Mouse (Mus musculus): Measurements from ENCODE around the gene Map4k3. TPM values are rescaled to one million over a fixed set of nuclear protein-coding genes. Genes with fewer than 3 reads are reported as not detected.
"Not testable (repeated sequence)": the region's sequence is repeated elsewhere in the genome, so short reads cannot be mapped to it uniquely, and the experiment has no call there.

Map4k3 gene
- polyA plus RNA-seq, 1 experiment from 2014 or later: 6.3 TPM

GRCm38 (mm10) chr17:80569718-80570117 lies 158.6 kb downstream of the Map4k3 start:
- WGBS (ENCODE audit: insufficient replicate concordance): 71% methylated on average over 2 of the region's 2 CpGs
- not testable (repeated sequence) for H3K4me2 ChIP-seq; H3K27me3 ChIP-seq (replicated peaks); H3K36me3 ChIP-seq; H3K4me3 ChIP-seq; H3K27ac ChIP-seq; H3K4me1 ChIP-seq; H3K9ac ChIP-seq; ATAC-seq
- H3K9me3 ChIP-seq (replicated peaks): 0 out of 2 replicates have a peak, but pooled peaks cover 11% of the 10 kb centered on the region

GRCm38 (mm10) chr17:80568842-80569601 lies 159.3 kb downstream of the Map4k3 start:
- 0 out of 2 replicates have a peak, but pooled peaks cover 11% of the 10 kb centered on the region for H3K9me3 ChIP-seq (replicated peaks)
- H3K4me1 ChIP-seq: no peaks in the 10 kb centered on the region
- no peaks in the 10 kb centered on the region for H3K36me3 ChIP-seq
- ATAC-seq: no peak
- H3K27ac ChIP-seq: no peak overlapping the region
- H3K4me2 ChIP-seq: no peak overlapping the region
- no peak overlapping the region for H3K9ac ChIP-seq
- no peak overlapping the region for H3K4me3 ChIP-seq
- H3K27me3 ChIP-seq (replicated peaks): no peaks in the 10 kb centered on the region
- WGBS (ENCODE audit: insufficient replicate concordance): 79% methylated on average over 6 of the region's 6 CpGs

GRCm38 (mm10) chr17:80568441-80568840 lies 159.8 kb downstream of the Map4k3 start:
- Histone ChIP-seq H3K4me1 (no peaks in the 10 kb centered on the region), H3K36me3 (no peaks in the 10 kb centered on the region)
- 53% methylated on average over 2 of the region's 2 CpGs for WGBS (ENCODE audit: insufficient replicate concordance)

GRCm38 (mm10) chr17:80564611-80564924 lies 163.7 kb downstream of the Map4k3 start:
- no peak for ATAC-seq
- H3K4me1 ChIP-seq: no peaks in the 10 kb centered on the region
- H3K4me2 ChIP-seq: peak overlapping the region; percentile 37; the same call in 1 of the 2 replicates
- H3K27me3 ChIP-seq (replicated peaks): no peaks in the 10 kb centered on the region
- no peaks in the 10 kb centered on the region for H3K36me3 ChIP-seq
- H3K4me3 ChIP-seq: peak overlapping the region; percentile 21; the same call in 1 of the 2 replicates
- 29% methylated on average over 3 of the region's 3 CpGs for WGBS (ENCODE audit: insufficient replicate concordance)
- H3K9ac ChIP-seq: no peak overlapping the region
- H3K9me3 ChIP-seq (replicated peaks): 0 out of 2 replicates have a peak, but pooled peaks cover 11% of the 10 kb centered on the region
- H3K27ac ChIP-seq: peak overlapping the region; percentile 14; the same call in 1 of the 2 replicates

More at GRCm38 (mm10) chr17:80568441-80568840, 159.8 kb downstream of the Map4k3 start:
- Histone ChIP-seq H3K27me3 (replicated peaks) (no peaks in the 10 kb centered on the region), H3K9ac (no peak overlapping the region), H3K4me3 (no peak overlapping the region), H3K27ac (no peak overlapping the region), H3K4me2 (no peak overlapping the region), H3K9me3 (replicated peaks) (0 out of 2 replicates have a peak, but pooled peaks cover 11% of the 10 kb centered on the region)
- ATAC-seq: no peak

GRCm38 (mm10) chr17:80563762-80564610 lies 164.3 kb downstream of the Map4k3 start:
- not testable (repeated sequence) for H3K36me3 ChIP-seq; ATAC-seq; H3K27me3 ChIP-seq (replicated peaks); H3K4me1 ChIP-seq; H3K9ac ChIP-seq
- peak overlapping the region; percentile 14; the same call in 1 of the 2 replicates for H3K27ac ChIP-seq
- H3K4me2 ChIP-seq: peak overlapping the region; percentile 37; the same call in 1 of the 2 replicates
- peak overlapping the region; percentile 21 for H3K4me3 ChIP-seq
- 0 out of 2 replicates have a peak, but pooled peaks cover 11% of the 10 kb centered on the region for H3K9me3 ChIP-seq (replicated peaks)
- 76% methylated on average over 27 of the region's 27 CpGs for WGBS (ENCODE audit: insufficient replicate concordance)

- Histone ChIP-seq H3K4me1 (peaks cover 4% of the 10 kb centered on the region; the same call in 1 of the 2 replicates), H3K27ac (no peak overlapping the region), H3K9me3 (replicated peaks) (0 out of 2 replicates have a peak, but pooled peaks cover 11% of the 10 kb centered on the region), H3K9ac (no peak overlapping the region), H3K4me2 (no peak overlapping the region), H3K4me3 (no peak overlapping the region), H3K36me3 (no peaks in the 10 kb centered on the region), H3K27me3 (replicated peaks) (no peaks in the 10 kb centered on the region)
- WGBS (ENCODE audit: insufficient replicate concordance): 79% methylated on average over 5 of the region's 5 CpGs
- ATAC-seq: no peak
Measured at GRCm38 (mm10) chr17:80562792-80563191, 165.5 kb downstream of the Map4k3 start.

- 0 out of 2 replicates have a peak, but pooled peaks have one; percentile 40 for ATAC-seq
- H3K4me2 ChIP-seq: peak overlapping the region; percentile 37
- H3K9ac ChIP-seq: no peak overlapping the region
- no peaks in the 10 kb centered on the region for H3K27me3 ChIP-seq (replicated peaks)
- H3K9me3 ChIP-seq (replicated peaks): 0 out of 2 replicates have a peak, but pooled peaks cover 6% of the 10 kb centered on the region
- no peak overlapping the region for H3K27ac ChIP-seq
- no peak overlapping the region for H3K4me3 ChIP-seq
- 19% methylated on average over 12 of the region's 12 CpGs for WGBS (ENCODE audit: insufficient replicate concordance)
- H3K36me3 ChIP-seq: no peaks in the 10 kb centered on the region
- peaks cover 4% of the 10 kb centered on the region; the same call in 1 of the 2 replicates for H3K4me1 ChIP-seq
Measured at GRCm38 (mm10) chr17:80560669-80561401, 167.4 kb downstream of the Map4k3 start.

- ATAC-seq: 0 out of 2 replicates have a peak, but pooled peaks have one; percentile 25
- Histone ChIP-seq H3K9me3 (replicated peaks) (no peaks in the 10 kb centered on the region), H3K4me1 (peaks cover 4% of the 10 kb centered on the region; the same call in 1 of the 2 replicates), H3K36me3 (no peaks in the 10 kb centered on the region), H3K27me3 (replicated peaks) (no peaks in the 10 kb centered on the region), H3K4me3 (no peak overlapping the region), H3K4me2 (no peak overlapping the region), H3K9ac (no peak overlapping the region), H3K27ac (no peak overlapping the region)
- WGBS (ENCODE audit: insufficient replicate concordance): 71% methylated on average over 4 of the region's 4 CpGs
Measured at GRCm38 (mm10) chr17:80559745-80560144, 168.5 kb downstream of the Map4k3 start.

- Histone ChIP-seq H3K4me3 (no peak overlapping the region), H3K4me2 (peak overlapping the region; percentile 29; the same call in 1 of the 2 replicates), H3K36me3 (no peaks in the 10 kb centered on the region), H3K4me1 (peaks cover 6% of the 10 kb centered on the region), H3K9ac (0 out of 2 replicates have a peak overlapping the region, but pooled peaks have one; percentile 9), H3K27me3 (replicated peaks) (no peaks in the 10 kb centered on the region), H3K9me3 (replicated peaks) (no peaks in the 10 kb centered on the region), H3K27ac (peak overlapping the region; percentile 67)
- no peak for ATAC-seq
- WGBS (ENCODE audit: insufficient replicate concordance): 29% methylated on average over 11 of the region's 11 CpGs
Measured at GRCm38 (mm10) chr17:80559050-80559449, 169.2 kb downstream of the Map4k3 start.

- no peak for ATAC-seq
- H3K9ac ChIP-seq: 0 out of 2 replicates have a peak overlapping the region, but pooled peaks have one; percentile 9
- peaks cover 9% of the 10 kb centered on the region for H3K4me1 ChIP-seq
- no peaks in the 10 kb centered on the region for H3K36me3 ChIP-seq
- peak overlapping the region; percentile 29; the same call in 1 of the 2 replicates for H3K4me2 ChIP-seq
- 67% methylated on average over 14 of the region's 14 CpGs for WGBS (ENCODE audit: insufficient replicate concordance)
- H3K4me3 ChIP-seq: no peak overlapping the region
- peak overlapping the region; percentile 67 for H3K27ac ChIP-seq
- no peaks in the 10 kb centered on the region for H3K27me3 ChIP-seq (replicated peaks)
- no peaks in the 10 kb centered on the region for H3K9me3 ChIP-seq (replicated peaks)
Measured at GRCm38 (mm10) chr17:80558583-80558982, 169.7 kb downstream of the Map4k3 start.

GRCm38 (mm10) chr17:80557461-80557860 lies 170.8 kb downstream of the Map4k3 start:
- H3K4me2 ChIP-seq: no peak overlapping the region
- H3K4me3 ChIP-seq: no peak overlapping the region
- no peak overlapping the region for H3K9ac ChIP-seq
- WGBS (ENCODE audit: insufficient replicate concordance): 80% methylated on average over 5 of the region's 5 CpGs
- H3K4me1 ChIP-seq: peaks cover 17% of the 10 kb centered on the region
- no peaks in the 10 kb centered on the region for H3K36me3 ChIP-seq
- H3K27me3 ChIP-seq (replicated peaks): no peaks in the 10 kb centered on the region
- no peaks in the 10 kb centered on the region for H3K9me3 ChIP-seq (replicated peaks)
- ATAC-seq: no peak
- no peak overlapping the region for H3K27ac ChIP-seq
